Mouse (Mus musculus) monocyte, adult 2 months (primary cell): Measurements from ENCODE around the gene Spns2.

Experiments
- DNase-seq, 2 experiments: peaks; one replicate each; pipeline ENCODE4 v3.0.0; 2022; ENCODE audit warnings: low spot score in 2 of 2, low read depth in 1 of 2

Gene Spns2

DNA sequence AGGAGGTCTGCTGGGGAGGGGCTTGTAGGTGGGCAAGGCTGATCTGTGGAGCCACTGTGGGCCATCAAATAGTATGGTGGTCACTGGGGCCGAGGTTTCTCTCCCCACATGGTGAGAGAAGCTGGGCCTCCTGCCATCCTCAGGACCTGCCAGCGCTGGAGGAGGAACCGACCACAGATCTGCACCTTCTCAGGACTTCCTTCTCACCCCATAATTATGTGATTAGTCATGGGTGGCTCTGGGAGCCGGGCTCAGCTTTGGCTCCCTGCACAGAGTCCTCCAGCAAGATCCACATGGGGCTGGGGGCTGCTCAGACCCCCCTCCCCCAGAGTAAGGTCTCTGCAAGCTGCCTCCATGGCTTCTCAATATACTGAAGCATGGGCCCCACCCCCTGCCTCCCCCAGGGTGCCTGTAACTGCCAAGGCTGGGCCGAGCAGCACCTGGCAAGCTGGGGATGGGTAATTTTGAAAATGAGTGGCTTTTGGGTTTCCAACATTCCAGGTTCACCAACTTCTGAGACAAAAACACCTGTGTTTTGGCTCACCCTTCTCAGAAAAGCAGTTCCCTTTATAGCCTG is 11.8 kb upstream of the Spns2 start:
- no peak for DNase-seq

DNA sequence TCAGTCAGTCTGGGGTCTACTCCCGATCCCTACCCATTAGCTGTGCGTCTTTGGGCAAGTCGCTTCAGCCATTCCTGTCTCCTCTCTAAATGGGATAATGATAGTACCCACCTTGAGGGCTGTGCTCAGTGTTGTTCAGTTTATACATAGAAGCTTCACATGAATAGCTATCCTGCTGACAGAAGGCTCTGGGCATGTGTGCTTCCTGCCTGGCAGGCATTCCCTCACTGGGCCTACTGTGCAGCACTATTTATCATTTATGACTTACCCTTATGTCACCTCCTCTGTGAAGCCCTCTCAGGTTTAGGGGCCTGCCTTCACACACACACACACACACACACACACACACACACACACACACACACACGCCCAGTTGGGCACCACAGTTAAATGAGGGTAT is 10.4 kb upstream of the Spns2 start:
- DNase-seq: no peak

GRCm38 (mm10) chr11:72497367-72497766 is 7.7 kb upstream of the Spns2 start:
- no peak for DNase-seq

- DNase-seq: no peak
These were observed 7.1 kb upstream of the Spns2 start for GRCm38 (mm10) chr11:72496775-72497174.

DNA sequence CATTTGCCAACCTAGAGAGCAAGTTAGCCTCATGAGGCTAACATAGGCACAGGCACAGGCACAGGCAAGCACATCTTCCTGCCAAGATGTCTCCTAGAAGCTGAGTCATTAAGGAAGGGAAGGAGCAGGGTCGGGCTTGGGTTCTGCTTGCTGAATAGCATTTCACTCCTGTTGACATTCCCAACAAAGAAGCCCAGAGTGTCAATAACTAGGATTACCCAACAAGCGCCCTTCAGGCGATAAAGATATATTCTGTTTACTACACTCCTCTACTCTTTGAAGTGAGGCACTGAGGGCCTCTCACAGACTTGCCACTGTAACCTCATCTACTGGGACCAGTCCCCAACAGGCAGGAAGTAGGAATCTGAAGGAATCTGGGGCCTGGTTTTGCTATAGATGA is 6.4 kb upstream of the Spns2 start:
- DNase-seq: no peak

- no peak for DNase-seq
These were observed 4.6 kb upstream of the Spns2 start for GRCm38 (mm10) chr11:72494046-72494988.

- DNase-seq: no peak
These were observed 1.6 kb upstream of the Spns2 start for GRCm38 (mm10) chr11:72491130-72491960.

GRCm38 (mm10) chr11:72489397-72489796 is 307 bp downstream of the Spns2 start:
- DNase-seq: no peak

DNA sequence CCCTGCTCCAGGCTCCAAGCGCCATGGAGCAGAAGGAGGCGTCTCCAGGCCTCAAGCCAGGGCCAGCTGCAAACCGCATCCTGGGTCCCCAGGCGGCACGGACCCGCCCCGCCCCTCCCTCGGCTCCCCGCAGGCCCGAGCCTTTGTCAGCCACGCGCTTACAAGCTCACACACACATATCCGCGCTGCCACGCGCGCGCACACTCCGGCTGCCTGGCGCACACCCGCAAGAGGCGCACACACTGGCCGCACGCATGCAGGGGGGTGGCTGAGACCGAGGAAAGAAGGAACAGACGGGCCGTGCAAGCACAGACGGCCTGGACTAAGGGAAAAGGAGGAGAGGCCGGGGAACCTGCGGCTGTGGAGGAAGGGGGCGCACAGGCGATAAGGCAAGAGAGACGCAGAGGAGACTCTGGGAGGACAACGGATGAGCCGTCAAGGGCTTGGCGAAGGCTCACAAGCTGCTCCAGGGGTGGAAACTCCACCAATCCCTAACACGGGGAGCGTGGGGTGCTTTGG is 892 bp downstream of the Spns2 start:
- no peak for DNase-seq

DNA sequence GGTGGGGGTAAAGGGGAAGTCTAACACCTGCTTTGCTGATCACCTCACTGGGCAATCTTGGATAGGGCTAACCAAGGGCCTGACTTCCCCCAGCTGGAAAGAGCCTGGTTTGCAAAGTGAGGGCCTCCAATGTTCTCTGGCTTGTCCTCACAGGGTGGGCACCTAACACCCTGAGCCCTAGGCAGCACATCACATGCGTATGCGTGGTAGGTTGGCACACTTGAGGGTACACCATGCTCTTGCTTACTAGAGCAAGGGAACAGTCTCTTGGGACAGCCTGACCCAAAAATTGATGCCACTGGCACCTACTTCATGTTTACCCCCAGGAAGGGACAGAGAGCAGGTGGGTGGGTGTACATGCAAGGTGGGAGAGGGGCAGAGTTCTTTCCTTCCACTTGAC is 2.0 kb downstream of the Spns2 start:
- no peak for DNase-seq

GRCm38 (mm10) chr11:72487171-72487570 is 2.5 kb downstream of the Spns2 start:
- DNase-seq: no peak

DNA sequence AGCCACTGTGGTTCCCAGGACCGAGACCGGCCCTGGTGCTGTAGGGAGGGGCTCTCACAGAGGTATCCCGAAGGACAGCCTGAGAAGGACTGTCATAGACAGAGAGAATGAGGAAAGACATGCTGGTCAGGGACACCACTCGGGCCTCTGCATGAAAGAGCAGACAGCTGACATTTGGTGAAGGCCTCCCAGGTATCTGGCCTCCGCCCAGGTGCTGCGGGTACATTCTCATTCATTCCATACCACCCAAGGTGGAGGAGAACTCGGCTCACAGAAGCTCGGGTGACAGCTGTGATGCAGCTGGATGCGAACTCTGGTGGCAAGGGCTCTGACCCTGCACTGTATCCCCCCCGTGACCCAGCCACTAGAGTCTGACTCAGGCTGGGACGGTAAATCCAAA is 3.7 kb downstream of the Spns2 start:
- DNase-seq: no peak

- DNase-seq: no peak
These were observed 4.5 kb downstream of the Spns2 start for GRCm38 (mm10) chr11:72485157-72485556.

GRCm38 (mm10) chr11:72484549-72484948 is 5.2 kb downstream of the Spns2 start:
- no peak for DNase-seq

DNA sequence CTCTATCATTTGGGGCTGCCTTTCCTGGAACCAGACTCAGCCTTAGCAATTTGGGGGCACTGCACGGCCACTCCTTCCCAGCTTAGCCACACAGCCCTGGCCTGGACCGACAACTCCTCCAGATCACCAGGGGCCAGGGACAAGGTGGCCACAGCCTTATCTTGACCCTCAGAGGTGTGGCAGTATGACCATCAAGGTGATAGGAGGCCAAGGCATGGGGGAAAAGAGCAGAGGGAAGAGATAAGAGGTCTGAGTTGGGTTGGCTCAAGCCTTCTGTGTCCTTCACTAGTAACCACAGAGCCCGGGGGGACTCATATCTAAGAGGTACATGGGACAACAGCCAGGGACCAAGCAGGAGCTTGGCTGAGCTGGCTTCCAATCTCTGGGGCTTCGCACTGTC is 7.8 kb downstream of the Spns2 start:
- DNase-seq: no peak

DNA sequence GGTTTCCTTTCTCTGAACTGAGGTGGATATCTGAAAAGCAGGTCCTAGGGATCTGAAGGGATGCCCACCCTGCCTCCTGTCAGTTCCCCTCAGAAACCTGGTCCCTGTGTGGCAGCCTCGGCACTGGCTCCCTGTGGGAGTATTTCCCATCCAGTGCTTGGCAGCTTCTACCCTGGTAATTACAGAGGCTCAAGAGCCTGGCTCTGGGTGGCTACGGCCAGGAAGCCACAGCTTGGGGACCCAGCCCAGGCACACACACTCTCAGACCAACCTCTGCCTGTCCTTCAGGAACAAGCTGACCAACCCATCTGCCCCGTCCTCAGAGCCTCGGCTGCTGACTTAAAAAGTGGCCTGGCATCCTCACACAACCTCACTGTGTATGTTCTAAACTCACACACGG is 8.4 kb downstream of the Spns2 start:
- DNase-seq: no peak

GRCm38 (mm10) chr11:72479499-72479898 is 10.2 kb downstream of the Spns2 start:
- no peak for DNase-seq

GRCm38 (mm10) chr11:72478228-72478627 is 11.5 kb downstream of the Spns2 start:
- DNase-seq: no peak

GRCm38 (mm10) chr11:72477653-72478052 is 12.1 kb downstream of the Spns2 start:
- DNase-seq: no peak

DNA sequence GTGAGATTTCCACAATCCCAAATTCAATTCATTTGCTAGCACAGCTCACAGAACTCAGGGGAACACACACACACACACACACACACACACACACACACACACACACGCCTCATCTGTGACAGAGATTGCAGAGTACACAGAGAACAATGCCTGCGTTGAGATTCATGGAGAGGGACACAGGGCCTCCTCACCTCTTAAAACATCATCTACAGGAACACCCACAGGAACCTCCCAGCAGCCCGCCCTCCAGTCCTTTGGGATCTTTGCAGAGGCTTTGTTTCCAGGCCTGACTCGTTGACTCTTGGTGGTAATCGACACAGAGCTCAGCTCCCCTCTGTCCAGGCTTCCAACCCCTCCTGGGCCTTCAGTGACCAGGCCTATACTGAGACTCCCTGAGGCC is 12.5 kb downstream of the Spns2 start:
- no peak for DNase-seq

DNA sequence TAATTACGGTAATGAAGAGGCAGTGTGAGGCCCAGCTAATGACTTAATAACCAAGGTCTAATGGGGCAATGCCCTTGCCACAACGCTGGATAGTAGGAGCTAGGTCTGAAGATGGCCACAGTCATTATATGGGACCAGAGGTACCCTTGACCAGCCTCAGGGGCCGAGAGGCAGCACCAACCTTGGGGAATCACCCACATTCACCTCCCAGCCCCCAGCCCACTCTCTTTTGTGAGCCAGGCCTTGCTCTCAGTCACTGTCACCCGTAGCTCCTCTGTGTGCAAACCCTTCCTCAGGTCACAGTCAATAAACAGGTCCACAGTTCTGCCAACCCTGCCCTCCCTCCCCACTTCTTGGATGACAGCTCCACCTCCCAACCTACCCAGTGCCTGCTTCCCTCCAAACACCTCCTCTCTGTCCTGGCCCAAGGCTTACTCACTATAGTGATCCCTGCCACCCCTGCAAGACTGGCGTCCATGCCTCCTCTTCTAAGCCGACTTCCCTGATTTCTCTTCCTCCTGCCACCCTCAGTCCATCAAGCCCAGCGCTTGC is 13.6 kb downstream of the Spns2 start:
- DNase-seq: no peak
